Mouse (Mus musculus): Measurements from ENCODE around the gene Tspan1. TPM values are rescaled to one million over a fixed set of nuclear protein-coding genes. Genes with fewer than 3 reads are reported as not detected.

Gene Tspan1
- polyA plus RNA-seq, 1 experiment from 2014 or later = 0.19 TPM

DNA sequence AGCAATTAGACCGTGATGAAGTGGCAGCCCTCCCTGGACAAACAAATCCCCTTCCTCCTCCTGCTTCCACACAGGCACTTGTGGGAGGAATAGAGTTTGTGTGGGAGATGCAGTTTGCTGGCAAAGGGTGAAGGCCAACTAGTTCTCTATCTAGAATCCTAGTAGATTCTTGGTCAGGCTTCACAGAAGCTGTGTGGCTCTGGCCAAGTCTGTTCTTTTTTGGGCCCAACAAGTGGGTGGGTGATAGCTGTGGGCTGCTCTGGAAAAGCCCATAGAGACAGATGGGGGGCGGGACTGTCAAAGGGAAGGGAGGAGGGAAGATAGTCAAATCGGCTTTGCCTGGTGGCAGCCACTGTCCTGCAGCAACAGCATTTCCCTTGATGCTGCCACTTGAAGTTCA lies 6.6 kb downstream of the Tspan1 start:
- ATAC-seq (replicated peaks; ENCODE audit: low FRiP score) = no peak
- H3K36me3 ChIP-seq (ENCODE audit: control insufficient read depth, insufficient read depth, low read length) = peaks cover 8% of the 10 kb centered on the region; the same call in 1 of the 2 replicates

DNA sequence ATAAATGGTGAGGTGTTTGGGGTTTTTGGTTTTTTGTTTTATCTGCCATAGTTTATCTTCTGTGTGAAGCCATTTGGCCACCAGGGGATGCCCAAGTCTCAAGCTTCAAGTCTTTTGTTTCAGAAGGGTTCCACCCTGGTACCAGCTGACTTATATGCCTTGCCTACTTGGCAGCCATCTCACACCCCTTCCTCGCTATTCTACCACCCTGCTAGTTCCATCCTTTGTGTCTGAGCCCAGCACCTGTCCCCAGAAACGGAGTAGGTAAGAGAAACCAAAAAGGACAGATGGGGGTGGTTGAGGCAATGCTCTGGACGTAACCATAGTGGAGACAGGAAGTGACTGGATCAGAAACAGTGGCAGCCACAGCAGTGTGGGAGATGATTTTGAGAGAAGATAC lies 7.5 kb downstream of the Tspan1 start:
- H3K9ac ChIP-seq (ENCODE audit: low read length) = no peak overlapping the region
- H3K4me1 ChIP-seq (replicated peaks; ENCODE audit: control insufficient read depth, insufficient read depth, low read length) = no peaks in the 10 kb centered on the region
- no peak overlapping the region for H3K4me3 ChIP-seq (ENCODE audit: low read depth, low read length)
- H3K36me3 ChIP-seq (ENCODE audit: control insufficient read depth, insufficient read depth, low read length) = peaks cover 8% of the 10 kb centered on the region; the same call in 1 of the 2 replicates
- WGBS = 83% methylated on average over 3 of the region's 3 CpGs
- H3K4me2 ChIP-seq (ENCODE audit: low read depth, low read length, severe bottlenecking) = no peak overlapping the region
- DNase-seq (ENCODE audit: low spot score) (no peak), ATAC-seq (replicated peaks; ENCODE audit: low FRiP score) (no peak)
- no peak overlapping the region for H3K27ac ChIP-seq (ENCODE audit: low read depth, low read length)
- H3K9me3 ChIP-seq (ENCODE audit: control insufficient read depth, low read length) = no peaks in the 10 kb centered on the region
- H3K27me3 ChIP-seq (ENCODE audit: control insufficient read depth, insufficient read depth, low read length) = no peaks in the 10 kb centered on the region

More for the DNA sequence above, 6.6 kb downstream of the Tspan1 start:
- no peak overlapping the region for H3K4me3 ChIP-seq (ENCODE audit: low read depth, low read length)
- H3K9ac ChIP-seq (ENCODE audit: low read length) = no peak overlapping the region
- no peak overlapping the region for H3K4me2 ChIP-seq (ENCODE audit: low read depth, low read length, severe bottlenecking)
- no peaks in the 10 kb centered on the region for H3K27me3 ChIP-seq (ENCODE audit: control insufficient read depth, insufficient read depth, low read length)
- 91% methylated on average over 3 of the region's 3 CpGs for WGBS
- H3K9me3 ChIP-seq (ENCODE audit: control insufficient read depth, low read length) = no peaks in the 10 kb centered on the region
- H3K4me1 ChIP-seq (replicated peaks; ENCODE audit: control insufficient read depth, insufficient read depth, low read length) = no peaks in the 10 kb centered on the region
- no peak for DNase-seq (ENCODE audit: low spot score)
- no peak overlapping the region for H3K27ac ChIP-seq (ENCODE audit: low read depth, low read length)

DNA sequence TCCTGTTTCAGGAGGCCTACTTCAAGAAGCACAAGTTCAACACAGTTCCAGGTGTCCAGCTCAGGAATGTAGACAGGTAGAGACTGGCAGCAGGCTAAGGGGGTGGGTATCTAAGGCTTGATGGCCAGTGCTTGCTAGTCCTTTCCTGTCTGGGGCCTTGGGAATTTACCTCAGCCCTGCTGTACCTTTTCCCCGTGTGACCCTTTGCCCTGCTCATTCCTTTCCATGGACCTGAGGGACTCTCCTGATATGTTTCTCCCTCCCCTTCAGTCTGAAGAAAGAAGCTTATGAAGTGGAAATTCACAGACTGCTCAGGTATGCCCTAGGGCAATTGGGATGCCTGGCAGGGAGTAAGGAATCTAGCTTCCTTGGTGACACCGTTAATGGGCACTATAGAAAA lies 9.5 kb downstream of the Tspan1 start:
- H3K27ac ChIP-seq (ENCODE audit: low read depth, low read length) = no peak overlapping the region
- peaks cover 13% of the 10 kb centered on the region; the same call in 1 of the 2 replicates for H3K36me3 ChIP-seq (ENCODE audit: control insufficient read depth, insufficient read depth, low read length)
- no peaks in the 10 kb centered on the region for H3K9me3 ChIP-seq (ENCODE audit: control insufficient read depth, low read length)
- H3K4me2 ChIP-seq (ENCODE audit: low read depth, low read length, severe bottlenecking) = no peak overlapping the region
- H3K4me3 ChIP-seq (ENCODE audit: low read depth, low read length) = no peak overlapping the region
- H3K27me3 ChIP-seq (ENCODE audit: control insufficient read depth, insufficient read depth, low read length) = no peaks in the 10 kb centered on the region
- DNase-seq (ENCODE audit: low spot score) (no peak), ATAC-seq (replicated peaks; ENCODE audit: low FRiP score) (no peak)
- 86% methylated on average over 2 of the region's 2 CpGs for WGBS
- no peak overlapping the region for H3K9ac ChIP-seq (ENCODE audit: low read length)
- no peaks in the 10 kb centered on the region for H3K4me1 ChIP-seq (replicated peaks; ENCODE audit: control insufficient read depth, insufficient read depth, low read length)

DNA sequence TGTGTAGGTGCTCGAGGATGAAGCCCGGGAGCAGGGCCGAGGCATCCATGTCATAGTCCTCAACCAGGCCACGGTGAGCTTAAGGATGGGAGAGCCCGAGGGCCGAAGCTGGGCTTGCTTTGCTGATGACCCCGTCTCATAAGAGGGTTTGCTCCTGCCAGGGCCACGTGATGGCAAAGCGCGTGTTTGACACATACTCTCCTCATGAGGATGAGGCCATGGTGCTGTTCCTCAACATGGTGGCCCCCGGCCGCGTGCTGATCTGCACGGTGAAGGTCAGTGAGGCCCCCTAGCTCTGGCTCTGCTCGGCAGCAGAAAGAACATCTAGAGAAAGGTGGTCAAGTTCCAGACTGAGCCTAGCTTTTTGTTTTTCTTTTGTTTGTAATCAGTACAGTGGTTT lies 14.7 kb downstream of the Tspan1 start:
- peaks cover 10% of the 10 kb centered on the region; the same call in 1 of the 2 replicates for H3K36me3 ChIP-seq (ENCODE audit: control insufficient read depth, insufficient read depth, low read length)
- H3K4me2 ChIP-seq (ENCODE audit: low read depth, low read length, severe bottlenecking) = no peak overlapping the region
- DNase-seq (ENCODE audit: low spot score) (no peak), ATAC-seq (replicated peaks; ENCODE audit: low FRiP score) (no peak)
- no peaks in the 10 kb centered on the region for H3K27me3 ChIP-seq (ENCODE audit: control insufficient read depth, insufficient read depth, low read length)
- peaks cover 6% of the 10 kb centered on the region for H3K4me1 ChIP-seq (replicated peaks; ENCODE audit: control insufficient read depth, insufficient read depth, low read length)
- WGBS = 95% methylated on average over 15 of the region's 15 CpGs
- H3K9me3 ChIP-seq (ENCODE audit: control insufficient read depth, low read length) = no peaks in the 10 kb centered on the region
- no peak overlapping the region for H3K27ac ChIP-seq (ENCODE audit: low read depth, low read length)
- H3K4me3 ChIP-seq (ENCODE audit: low read depth, low read length) = no peak overlapping the region
- no peak overlapping the region for H3K9ac ChIP-seq (ENCODE audit: low read length)

DNA sequence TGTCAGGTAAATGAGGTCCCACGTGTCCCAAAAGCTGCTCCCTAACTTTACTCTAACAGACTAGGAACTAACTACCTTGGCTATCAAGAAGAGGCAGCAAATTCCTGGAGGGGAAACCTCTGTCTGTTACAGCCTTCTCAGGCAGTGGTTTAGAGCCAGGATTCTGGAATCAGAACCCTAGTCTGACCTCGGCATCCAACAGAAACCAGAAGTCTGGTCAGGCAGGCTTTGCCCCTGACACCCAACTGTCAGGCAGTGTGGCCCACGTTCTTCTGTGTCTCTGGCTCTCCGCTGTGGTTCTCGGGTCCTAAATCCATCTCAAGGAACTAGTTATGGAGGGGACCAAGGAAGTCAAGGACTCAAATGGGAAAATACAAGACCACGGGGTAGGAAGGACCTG lies 16.2 kb downstream of the Tspan1 start, which contains the start of gene Lurap1:
Lurap1 (minus strand) TSS at position 101 of the 400 bp plus-strand sequence.
- peak within 1 kb of the TSS; percentile 76 for H3K4me2 ChIP-seq (ENCODE audit: low read depth, low read length, severe bottlenecking)
- H3K9me3 ChIP-seq (ENCODE audit: control insufficient read depth, low read length) = no peaks in the 10 kb centered on the region
- H3K27me3 ChIP-seq (ENCODE audit: control insufficient read depth, insufficient read depth, low read length) = no peaks in the 10 kb centered on the region
- H3K27ac ChIP-seq (ENCODE audit: low read depth, low read length) = peak within 1 kb of the TSS; percentile 59
- H3K36me3 ChIP-seq (ENCODE audit: control insufficient read depth, insufficient read depth, low read length) = peaks cover 5% of the 10 kb centered on the region; the same call in 1 of the 2 replicates
- H3K9ac ChIP-seq (ENCODE audit: low read length) = peak within 1 kb of the TSS; percentile 95
- DNase-seq (ENCODE audit: low spot score) = no peak
- no peak for ATAC-seq (replicated peaks; ENCODE audit: low FRiP score)
- peaks cover 6% of the 10 kb centered on the region for H3K4me1 ChIP-seq (replicated peaks; ENCODE audit: control insufficient read depth, insufficient read depth, low read length)
- peak within 1 kb of the TSS; percentile 68 for H3K4me3 ChIP-seq (ENCODE audit: low read depth, low read length)
- 81% methylated on average over 6 of the region's 6 CpGs for WGBS

DNA sequence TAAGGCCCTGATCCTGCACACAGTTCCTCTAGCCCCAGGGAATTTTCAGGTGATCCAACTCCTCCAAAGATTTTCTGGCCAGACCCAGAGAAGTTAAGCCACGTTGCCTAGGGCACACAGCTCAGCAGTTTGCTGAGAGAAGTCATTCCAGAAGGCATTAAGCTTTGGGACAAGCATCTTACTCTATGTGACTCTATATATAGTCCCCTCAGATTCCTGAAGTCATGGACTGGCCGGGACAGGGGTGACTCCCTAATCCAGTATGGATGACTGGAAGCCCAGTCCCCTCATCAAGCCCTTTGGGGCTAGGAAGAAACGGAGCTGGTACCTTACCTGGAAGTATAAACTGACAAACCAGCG lies 16.6 kb downstream of the Tspan1 start:
- peak overlapping the region; percentile 50 for H3K27ac ChIP-seq (ENCODE audit: low read depth, low read length)
- WGBS = 21% methylated on average over 4 of the region's 4 CpGs

DNA sequence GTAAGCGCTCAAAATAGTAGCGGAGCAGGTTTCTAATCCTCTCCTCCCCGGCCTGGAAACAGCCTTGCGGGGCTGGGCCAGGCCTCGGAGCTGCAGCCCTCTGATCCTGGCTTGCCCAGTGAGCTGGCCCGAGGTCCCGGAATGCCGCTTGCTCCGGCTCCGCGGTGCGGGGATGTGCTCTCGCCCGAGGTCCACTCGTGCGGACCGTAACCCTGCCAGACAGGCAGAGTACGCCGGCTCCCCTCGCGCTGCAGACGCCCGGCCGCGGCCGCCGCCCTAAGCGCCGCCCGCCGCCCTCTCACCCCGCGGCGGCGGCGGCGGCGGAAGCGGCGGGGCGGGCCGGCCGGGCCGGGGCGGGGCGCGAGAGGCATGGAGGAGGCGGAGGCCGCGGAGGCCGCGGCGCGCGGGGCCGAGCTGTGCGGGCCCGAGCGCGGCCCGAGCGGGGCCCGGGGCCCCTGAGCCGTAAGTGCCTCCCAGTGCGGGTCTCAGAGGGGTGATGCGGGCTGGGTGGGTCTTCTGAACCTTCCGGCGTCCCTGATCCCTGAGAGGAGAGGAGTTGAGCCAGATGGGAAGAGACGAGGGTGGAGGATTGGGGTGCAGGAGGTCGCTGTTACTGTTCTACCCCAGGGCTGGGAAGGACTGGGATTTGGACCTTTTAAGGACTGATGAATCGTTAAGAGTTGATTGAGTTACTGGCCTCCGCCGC lies 17.1 kb downstream of the Tspan1 start:
- Histone ChIP-seq H3K27ac (ENCODE audit: low read depth, low read length) (peak overlapping the region; percentile 59), H3K36me3 (ENCODE audit: control insufficient read depth, insufficient read depth, low read length) (peaks cover 5% of the 10 kb centered on the region; the same call in 1 of the 2 replicates), H3K27me3 (ENCODE audit: control insufficient read depth, insufficient read depth, low read length) (no peaks in the 10 kb centered on the region), H3K4me3 (ENCODE audit: low read depth, low read length) (peak overlapping the region; percentile 68), H3K9ac (ENCODE audit: low read length) (peak overlapping the region; percentile 95), H3K4me2 (ENCODE audit: low read depth, low read length, severe bottlenecking) (peak overlapping the region; percentile 76), H3K4me1 (replicated peaks; ENCODE audit: control insufficient read depth, insufficient read depth, low read length) (peaks cover 6% of the 10 kb centered on the region), H3K9me3 (ENCODE audit: control insufficient read depth, low read length) (no peaks in the 10 kb centered on the region)
- DNase-seq (ENCODE audit: low spot score) = peak; percentile 85
- WGBS = under 1% methylated on average over 60 of the region's 73 CpGs
- peak; percentile 90 for ATAC-seq (replicated peaks; ENCODE audit: low FRiP score)

More for the DNA sequence above, 16.6 kb downstream of the Tspan1 start:
- peak overlapping the region; percentile 95 for H3K9ac ChIP-seq (ENCODE audit: low read length)
- peak overlapping the region; percentile 68 for H3K4me3 ChIP-seq (ENCODE audit: low read depth, low read length)
- H3K27me3 ChIP-seq (ENCODE audit: control insufficient read depth, insufficient read depth, low read length) = no peaks in the 10 kb centered on the region
- H3K9me3 ChIP-seq (ENCODE audit: control insufficient read depth, low read length) = no peaks in the 10 kb centered on the region
- no peak for DNase-seq (ENCODE audit: low spot score)
- ATAC-seq (replicated peaks; ENCODE audit: low FRiP score) = peak; percentile 25; the same call in 1 of the 2 replicates
- H3K36me3 ChIP-seq (ENCODE audit: control insufficient read depth, insufficient read depth, low read length) = peaks cover 5% of the 10 kb centered on the region; the same call in 1 of the 2 replicates
- peak overlapping the region; percentile 76 for H3K4me2 ChIP-seq (ENCODE audit: low read depth, low read length, severe bottlenecking)
- H3K4me1 ChIP-seq (replicated peaks; ENCODE audit: control insufficient read depth, insufficient read depth, low read length) = peaks cover 6% of the 10 kb centered on the region

DNA sequence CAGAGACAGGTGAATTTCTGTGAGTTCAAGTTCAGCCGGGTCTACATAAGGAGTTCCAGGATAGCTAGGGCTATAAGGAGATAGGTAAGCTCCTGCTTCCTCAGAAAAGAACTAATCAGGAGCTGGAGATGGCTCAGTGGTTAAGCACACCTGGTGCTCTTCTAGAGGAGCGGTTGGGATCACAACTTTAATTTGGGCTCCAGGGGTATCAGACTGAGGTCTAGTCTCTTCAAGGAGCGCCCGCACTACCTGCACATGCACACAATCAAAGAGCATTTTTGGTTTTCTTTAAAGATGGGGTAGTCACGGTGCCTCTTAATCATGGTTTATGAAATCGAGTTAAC lies 17.6 kb downstream of the Tspan1 start:
- no peak for DNase-seq (ENCODE audit: low spot score)
- Histone ChIP-seq H3K4me2 (ENCODE audit: low read depth, low read length, severe bottlenecking) (peak overlapping the region; percentile 76), H3K4me1 (replicated peaks; ENCODE audit: control insufficient read depth, insufficient read depth, low read length) (peaks cover 6% of the 10 kb centered on the region), H3K27ac (ENCODE audit: low read depth, low read length) (no peak overlapping the region), H3K9ac (ENCODE audit: low read length) (peak overlapping the region; percentile 95), H3K36me3 (ENCODE audit: control insufficient read depth, insufficient read depth, low read length) (peaks cover 5% of the 10 kb centered on the region; the same call in 1 of the 2 replicates), H3K4me3 (ENCODE audit: low read depth, low read length) (peak overlapping the region; percentile 68), H3K9me3 (ENCODE audit: control insufficient read depth, low read length) (no peaks in the 10 kb centered on the region), H3K27me3 (ENCODE audit: control insufficient read depth, insufficient read depth, low read length) (no peaks in the 10 kb centered on the region)
- 22% methylated on average over 6 of the region's 6 CpGs for WGBS
- ATAC-seq (replicated peaks; ENCODE audit: low FRiP score) = 0 out of 2 replicates have a peak, but pooled peaks have one; percentile 8
